Mouse (Mus musculus) heart, adult 8-10 months (tissue): ENCODE measurements around the gene Dmrtc2. TPM values are rescaled to one million over a fixed set of nuclear protein-coding genes. Genes with fewer than 3 reads are reported as not detected.
A peak's percentile ranks its signal among the peaks of the same experiment; 100 is the strongest.
"Not testable (repeated sequence)": the region's sequence is repeated elsewhere in the genome, so short reads cannot be mapped to it uniquely, and the experiment has no call there.

ENCODE experiments used
- DNase-seq: peaks from one replicate; pipeline ENCODE4 v3.0.0; 2022; ENCODE audit warnings: low spot score
- total RNA-seq, 4 experiments: library from RNA; stranded (reverse); gene quantifications; 2 replicates each; pipeline ENCODE4 v1.2.4; 2022

Dmrtc2 gene
- total RNA-seq, 4 experiments from 2014 or later = not detected

DNA sequence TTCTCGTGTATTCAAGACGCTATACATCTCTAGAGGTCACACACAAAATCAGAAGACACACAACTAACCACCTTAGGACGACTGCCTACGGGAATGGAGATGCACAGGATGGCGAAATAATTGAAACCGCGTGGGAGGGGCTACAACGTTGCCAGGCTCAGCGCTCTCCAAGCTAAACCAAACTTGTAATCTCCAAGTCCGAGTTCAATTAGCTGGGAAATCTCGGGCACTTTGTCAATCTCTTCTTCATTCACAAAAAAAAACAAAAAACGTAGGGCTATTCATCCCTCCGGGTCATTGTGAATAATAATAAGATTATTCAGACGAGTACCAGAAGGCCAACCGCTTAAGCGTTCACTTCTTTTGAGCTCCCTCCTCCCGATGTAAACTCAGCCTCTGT lies 777 bp upstream of the Dmrtc2 start:
- no peak for DNase-seq

DNA sequence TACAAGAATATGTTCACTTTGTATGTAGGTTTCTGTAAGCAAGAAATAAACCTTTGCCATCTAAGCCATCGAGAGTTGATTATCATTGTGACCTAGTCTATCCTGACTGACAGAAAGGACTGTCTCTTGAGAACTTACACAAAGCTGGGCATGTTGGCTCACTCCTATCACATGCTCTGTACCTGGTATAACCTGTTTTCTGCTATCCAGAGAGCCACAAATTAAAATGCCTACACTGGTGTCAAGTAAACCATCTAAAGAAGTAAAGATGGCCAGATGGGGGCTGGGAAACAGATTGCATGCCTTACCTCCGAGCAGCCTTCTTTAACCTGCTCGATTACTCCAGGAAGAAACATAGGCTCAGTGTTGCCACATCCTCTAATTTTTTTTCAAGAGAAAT lies 7.7 kb downstream of the Dmrtc2 start:
- DNase-seq = no peak

DNA sequence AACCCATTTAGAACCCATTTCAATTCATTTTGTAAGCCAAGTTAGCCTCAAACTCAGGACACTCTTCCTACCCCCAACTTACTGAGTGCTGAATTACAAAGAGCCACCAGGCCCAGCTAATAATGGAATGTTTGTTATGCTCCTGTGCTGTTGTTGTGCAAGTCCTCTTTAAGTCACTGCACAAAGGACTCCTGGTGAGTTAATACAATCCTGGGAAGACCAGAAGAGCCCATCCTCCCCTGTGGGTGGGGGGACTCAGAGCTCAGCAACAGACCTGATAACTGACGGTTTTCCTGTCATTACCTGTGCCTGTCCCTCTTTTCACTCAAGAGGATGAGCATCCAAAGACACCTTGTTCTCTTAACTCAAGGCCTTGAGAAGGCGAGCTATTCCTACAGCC lies 9.8 kb downstream of the Dmrtc2 start:
- no peak for DNase-seq

DNA sequence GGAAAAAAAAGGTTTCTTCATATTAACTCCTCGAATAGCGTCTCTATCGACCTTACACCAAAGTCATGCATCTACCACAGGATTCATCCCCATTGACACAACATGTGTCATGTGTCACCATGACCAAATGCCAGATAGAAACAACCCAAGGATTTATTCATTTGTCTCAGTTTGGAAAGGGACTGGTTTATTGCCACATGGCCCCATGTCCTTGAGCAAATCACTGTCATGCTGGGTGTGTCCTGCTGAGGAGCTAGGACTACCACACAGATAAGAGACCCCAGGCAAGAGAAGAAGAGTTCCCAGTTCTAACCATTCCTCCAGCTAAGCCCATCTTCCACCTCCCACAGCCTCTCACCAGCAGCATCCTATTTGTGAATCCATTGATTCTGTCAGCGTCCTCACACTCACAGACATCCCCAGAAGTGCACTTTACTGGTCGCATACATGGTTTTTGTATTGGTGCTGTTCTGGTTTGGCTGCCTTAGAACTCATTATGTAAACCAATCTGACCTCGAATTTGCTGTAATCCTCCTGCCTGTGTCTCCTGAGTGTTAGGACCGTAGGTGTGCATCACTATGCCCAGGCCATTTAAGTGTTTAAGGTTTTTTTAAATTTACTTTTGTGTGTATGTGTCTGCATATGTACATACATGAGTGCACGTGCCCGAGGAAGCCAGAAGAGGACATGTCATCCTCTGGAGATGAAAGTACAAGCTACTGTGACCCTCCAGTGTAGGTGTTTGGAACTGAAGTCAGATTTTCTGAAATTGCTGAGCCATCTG lies 12.8 kb downstream of the Dmrtc2 start:
- DNase-seq = no peak

DNA sequence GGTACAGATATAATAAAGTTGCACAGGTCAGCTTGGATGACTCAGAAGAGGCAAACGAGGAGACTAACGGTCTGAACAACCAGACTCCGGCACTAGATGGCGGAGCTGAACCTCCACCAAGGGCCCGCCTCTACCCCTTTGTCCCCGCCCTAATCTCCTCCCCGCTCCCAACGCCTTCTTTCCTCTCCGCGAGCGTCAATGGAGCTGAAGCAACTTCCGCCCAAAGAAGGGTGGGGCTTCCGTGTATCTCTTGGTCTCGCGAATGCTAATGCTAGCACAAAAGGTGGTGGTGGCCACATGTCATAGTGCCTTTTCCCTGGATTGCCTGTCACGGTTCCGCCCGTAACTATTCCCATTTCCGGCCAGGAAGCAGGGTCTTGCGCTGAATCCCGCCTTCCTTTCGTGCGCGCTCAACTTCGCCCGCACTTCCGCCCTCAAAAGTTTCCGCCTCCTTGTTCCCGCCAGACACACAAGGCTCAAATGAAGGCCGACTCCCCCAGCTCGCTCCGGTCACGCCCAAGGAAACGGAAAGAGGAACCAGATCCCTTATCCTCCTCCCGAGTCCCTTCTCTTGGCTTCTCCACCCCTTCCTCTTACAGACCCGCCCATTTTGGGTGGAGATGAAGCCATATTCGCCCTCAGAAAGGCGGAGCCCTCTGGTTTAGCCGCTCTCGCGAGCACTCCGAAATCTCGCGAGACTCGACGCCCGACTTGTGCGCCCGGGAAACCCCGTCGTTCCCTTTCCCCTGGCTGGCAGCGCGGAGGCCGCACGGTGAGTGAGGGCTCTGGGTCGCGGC lies 14.2 kb downstream of the Dmrtc2 start, which contains the start of gene Rps19:
Rps19 (plus strand) TSS at position 476 of the 797 bp plus-strand sequence.
- DNase-seq = peak; percentile 99

DNA sequence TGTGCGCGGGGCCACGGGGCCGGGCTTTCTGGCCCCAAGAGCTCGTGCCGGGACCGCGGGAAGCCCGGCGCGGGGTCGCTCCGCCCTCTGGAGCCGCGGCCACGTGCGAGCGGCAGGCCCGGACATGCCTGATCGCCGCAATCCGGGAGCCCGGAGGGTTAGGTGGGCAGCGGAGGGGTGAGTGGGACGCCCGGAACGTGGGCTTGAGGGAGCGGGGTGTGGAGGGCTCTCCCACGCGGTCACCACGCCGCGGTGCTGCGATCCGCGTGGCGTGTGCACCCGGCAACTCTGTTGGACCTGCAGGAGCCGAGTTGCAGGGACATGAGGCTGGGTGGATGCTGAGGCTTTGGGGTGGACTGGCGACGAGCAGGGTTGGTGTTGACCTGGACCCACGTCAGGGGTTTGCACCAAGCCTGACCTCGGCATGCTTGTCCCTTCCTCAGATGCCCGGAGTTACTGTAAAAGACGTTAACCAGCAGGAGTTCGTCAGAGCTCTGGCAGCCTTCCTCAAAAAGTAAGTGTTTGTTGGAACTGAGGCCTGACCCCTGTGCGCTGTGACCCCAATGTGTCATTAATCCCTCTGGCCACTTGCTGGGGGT lies 14.9 kb downstream of the Dmrtc2 start:
- no peak for DNase-seq

DNA sequence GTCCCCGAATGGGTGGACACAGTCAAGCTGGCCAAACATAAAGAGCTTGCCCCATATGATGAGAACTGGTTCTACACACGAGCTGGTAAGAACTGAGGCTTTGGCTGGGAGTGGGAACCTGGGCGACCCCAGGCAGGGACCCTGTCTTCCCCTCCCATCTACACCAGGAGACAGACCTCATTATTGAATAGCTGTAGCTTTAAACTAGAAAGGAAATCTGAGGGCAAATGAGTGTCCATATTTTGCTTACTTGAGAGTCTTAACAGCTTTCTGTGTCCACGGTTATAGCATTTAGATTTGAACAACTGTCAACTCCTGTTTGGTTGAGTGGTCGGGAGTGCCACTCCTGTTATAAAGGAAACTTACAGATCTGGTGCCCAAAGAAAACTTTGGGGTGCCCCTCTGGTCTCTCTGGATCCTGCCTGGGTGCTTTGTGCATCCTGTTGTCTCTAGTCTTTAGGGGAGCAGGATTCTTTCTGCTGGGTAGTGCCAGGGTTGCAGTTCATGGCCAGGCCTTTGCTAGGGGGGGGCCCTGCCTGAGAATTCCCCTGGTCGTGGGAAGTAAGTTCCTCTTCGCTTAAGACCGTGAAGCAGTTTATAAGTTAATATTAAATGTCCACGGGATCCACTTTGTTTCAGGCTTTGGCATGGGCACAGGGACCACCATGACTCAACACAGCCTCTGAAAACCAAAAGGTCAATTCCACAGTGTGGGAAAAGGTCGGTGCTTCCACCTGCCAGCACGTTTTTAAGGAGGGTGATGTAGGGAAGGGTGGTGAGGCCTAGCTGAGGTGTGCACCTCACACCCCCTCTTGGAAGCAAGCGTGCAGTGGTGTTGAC lies 15.8 kb downstream of the Dmrtc2 start:
- DNase-seq = no peak

DNA sequence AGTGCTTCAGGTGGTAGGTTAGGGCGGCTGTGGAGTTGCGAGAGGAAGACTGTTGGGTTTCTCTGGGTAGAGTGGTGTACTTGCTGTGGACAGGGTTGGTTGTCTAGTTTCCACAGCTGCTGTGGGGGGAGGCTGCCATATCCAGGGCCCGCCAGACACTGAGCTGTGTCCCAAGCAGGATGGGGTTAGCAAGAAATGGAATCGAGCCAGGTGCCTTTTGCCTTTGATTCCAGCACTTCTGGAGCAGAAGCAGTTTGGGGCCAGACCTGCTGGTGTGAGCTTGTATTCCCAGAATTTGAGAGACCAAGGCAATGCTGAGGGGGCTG lies 16.4 kb downstream of the Dmrtc2 start:
- DNase-seq = no peak

DNA sequence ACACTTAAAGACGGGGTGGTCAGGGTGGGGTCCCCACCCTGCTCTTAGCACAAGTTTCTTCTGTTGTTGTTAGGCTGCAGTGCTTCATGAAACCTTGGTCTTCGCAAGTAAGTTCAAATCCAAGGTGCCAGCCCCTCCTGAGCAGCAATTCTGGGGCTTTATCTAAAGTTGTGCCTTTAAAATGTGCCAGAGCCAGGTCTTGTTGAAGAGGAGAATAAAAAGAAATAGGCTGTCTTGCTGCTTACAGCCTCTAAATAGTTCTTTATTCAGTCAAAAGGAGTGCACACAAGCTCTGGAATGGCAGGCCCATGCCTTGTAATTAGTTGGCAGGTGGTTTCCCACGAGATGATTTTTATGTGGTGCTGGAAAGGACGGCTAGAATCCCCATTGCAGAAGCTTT lies 17.2 kb downstream of the Dmrtc2 start:
- DNase-seq = no peak

DNA sequence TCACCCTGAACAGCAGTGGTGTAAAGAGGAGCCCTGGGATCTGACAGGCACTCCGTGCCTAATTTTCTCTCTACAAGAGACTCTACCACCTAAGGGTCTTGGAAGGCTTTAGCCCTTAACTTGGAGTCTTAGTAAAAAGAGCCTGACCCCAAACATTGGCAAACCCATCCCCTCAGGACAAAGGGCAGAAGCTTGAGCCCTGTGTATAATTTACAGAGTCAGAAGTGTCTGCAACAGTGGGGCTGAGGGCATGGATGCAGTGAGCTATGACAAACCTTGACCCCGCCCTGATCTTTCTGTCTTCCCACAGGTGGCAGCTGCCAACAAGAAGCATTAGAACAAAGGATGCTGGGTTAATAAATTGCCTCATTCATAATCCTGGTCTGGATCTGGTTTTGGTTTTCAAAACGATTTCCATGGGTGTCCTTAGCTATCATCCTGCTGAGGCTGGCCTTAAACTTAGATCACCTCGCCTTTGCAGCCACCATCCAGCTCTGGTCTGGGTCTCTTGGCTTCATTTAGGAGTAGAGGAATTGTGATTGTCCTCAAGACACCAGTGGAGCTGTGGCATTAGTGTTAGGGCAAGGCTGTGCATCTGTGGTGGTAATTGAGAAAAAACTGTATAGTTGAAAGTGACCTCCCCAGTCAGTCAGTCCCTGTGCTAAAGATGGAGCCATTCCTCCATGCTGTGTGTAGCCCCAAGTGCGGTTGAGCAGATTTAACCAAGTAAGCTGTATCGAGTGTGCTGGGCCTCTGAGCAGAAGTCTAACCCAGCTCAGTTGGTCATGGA lies 19.8 kb downstream of the Dmrtc2 start:
- DNase-seq = no peak

DNA sequence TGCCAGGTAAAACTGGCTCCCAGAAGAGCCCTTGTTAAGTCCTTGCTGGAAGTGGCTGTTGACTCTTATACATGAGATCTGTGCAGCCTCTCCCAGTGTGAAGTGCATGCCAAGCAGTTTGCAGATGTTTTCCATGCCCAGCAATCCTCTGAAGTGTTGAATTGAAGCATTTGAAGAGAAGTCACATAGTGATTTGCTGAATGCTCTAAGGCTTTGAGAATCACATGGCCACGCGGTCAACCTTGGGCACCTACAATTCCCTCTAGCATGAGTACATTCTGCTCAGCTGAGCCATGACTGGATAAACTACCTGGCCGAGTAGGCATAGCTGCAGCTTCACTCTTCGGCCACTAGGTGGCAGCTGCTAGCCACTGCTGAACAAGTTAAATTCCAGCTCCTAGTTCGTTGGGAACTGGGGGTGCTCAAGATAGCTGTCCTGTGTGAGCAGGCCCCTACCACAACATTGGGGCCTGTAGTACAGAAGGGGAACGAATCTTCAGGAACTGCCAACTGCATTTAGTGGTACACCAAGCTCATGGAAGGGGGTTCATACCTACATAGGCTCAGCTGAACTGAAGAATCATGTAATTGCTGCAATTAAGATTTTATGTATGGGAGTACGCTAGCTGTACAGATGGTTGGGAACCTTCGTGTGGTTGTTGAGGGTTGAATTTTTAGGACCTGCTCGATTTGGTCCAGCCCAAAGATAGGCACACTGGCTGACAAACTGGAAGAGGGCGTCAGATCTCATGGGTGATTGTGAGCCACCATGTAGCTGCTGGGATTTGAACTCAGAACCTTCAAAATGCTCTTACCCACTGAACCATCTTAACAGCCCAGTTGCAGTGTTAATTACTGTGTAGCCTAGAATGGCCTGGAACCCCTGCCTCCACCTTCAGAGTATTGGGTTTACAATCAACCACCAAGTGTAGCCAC lies 20.7 kb downstream of the Dmrtc2 start:
- DNase-seq = peak; percentile 65

DNA sequence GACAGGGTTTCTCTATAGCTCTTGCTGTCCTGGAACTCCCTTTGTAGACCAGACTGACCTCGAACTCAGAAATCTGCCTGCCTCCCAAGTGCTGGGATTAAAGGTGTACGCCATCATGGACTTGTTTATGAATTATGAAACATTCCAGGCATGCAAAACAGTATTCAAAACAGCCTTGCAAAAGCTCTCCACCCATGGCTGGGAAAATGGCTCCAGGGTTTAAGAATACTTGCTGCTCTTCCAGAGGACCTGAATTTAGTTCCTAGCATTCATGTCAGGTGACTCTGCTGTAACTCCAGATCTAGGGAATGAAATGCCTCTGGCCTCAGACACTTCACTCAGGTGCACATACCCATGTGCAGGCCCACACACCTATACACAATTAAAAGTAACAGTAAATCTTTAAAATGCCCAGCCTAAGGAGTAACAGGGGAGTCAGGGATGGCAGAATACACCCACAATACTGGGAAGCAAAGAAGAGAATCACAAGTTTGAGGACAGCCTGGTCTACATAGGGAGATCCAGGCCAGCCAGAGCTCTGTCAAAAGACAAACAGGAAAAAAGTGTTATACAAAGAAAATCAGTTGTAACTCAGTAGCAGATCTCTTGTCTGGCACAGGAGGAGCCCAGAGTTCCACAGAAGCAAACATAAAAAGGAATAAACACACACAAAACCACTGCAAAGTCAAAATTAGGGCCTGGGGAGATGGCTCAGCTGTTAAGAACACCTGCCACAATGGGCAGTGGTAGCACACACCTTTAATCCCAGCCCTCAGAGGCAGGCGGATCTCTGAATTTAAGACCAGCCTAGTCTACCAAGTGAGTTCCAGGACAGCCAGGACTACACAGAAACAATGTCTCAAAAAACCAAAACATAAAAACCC lies 21.6 kb downstream of the Dmrtc2 start:
- DNase-seq = no peak

DNA sequence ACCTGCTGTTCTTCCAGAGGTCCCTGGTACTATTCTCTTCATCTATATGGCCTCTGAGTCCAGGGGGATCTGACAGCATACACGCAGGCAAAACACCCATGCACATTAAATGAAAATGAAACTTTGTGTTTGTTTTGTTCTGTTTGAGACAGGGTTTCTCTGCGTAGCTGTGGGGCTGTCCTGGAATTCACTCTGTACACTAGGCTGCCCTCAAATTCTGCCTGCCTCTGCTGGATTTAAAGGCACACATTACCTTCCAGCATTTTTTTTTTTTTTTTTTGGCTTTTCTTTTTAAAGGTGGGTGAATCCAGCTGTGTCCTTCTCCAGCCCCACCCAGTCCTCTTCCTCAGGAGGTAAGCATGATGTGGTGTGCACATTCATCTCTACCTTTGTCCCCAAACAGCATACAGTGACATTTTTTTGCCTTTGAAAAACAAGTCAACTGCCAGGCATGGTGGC lies 22.3 kb downstream of the Dmrtc2 start:
- no peak for DNase-seq

DNA sequence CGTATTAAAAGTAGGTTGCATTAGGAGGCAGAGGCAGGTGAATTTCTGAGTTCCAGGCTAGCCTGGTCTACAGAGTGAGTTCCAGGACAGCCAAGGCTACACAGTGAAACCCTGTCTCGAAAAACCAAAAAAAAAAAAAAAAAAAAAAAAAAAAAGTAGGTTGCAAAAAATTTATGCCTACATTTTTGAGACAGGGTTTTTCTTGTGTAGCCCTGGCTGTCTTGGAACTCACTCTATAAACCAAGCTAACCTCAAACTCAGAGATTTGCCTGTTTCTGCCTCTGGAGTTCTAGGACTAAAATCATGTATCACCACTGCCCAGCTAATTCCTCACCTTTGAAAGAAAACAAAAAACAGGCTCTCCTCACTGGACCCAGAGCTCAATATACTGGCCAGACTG lies 25.9 kb downstream of the Dmrtc2 start:
- not testable (repeated sequence) for DNase-seq

DNA sequence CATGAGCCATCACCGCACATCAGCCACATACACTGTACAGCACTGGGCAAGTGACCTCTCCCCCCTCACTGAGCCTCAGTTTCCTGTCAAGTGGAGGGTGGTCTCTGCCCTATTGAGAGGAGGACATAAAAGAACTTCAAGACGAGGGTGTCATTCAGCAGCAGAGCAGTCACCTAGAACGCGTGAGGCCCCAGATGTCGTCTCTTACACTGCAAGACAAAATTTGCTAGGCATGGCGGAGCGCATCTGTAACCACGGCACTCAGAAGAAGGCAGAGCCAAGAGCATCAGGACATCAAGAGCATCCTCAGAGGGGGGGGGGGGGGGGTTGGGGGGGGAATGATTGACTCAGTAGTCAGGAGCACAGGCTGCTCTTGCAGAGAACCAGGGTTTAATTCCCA lies 26.4 kb downstream of the Dmrtc2 start:
- DNase-seq = no peak

DNA sequence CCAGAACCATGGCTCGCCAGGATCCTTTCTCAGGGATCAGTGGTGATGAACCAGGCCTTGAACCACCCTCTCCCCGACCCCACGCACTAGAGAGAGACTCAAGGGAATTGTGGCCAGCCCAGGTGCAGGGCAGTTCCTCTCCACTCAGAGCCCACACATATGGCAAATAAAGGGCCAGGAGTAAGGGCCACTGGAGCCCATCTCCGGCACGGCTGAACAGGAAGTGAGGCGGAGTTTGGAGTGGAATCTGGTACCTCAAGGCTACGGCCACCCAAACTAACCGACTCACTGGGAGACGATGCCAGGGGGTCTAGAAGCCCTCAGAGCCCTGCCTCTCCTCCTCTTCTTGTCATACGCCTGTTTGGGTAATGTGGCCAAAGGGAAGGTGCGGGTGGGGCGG lies 27.4 kb downstream of the Dmrtc2 start, which contains the start of gene Cd79a:
Cd79a (plus strand) TSS at position 158 of the 400 bp plus-strand sequence.
- DNase-seq = no peak

DNA sequence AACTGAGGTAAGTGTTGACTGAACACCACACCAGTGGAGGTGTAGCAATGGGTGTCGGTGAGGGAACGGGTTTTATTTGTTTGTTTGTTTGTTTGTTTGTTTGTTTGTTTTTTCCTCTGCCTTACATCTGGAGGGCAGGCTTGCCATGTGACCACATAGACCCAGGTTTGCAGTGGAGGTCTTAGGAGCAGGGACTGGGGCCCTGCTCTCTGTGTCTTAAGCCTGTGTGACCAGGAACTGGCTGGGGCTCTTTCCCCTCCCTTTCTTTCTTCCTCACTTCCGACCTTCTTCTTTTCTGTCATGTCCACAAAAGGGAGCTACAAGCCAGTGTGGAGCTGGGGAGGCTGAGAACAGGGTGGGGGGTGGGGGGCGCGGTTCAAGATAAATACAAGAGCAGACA lies 28.1 kb downstream of the Dmrtc2 start:
- no peak for DNase-seq

DNA sequence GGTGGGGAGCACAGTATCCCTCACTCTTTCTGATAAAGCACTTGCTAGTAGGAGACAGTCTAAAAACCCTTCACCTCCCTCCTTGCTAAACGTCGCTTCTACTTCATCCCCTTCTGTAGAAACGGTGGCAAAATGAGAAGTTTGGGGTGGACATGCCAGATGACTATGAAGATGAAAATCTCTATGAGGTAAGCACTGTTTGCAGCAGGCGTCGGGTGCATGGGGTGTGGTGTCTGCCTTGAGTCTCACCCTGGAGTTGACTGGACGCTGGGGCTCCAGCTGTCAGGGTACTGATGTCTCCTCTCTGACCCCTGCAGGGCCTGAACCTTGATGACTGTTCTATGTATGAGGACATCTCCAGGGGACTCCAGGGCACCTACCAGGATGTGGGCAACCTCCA lies 31.3 kb downstream of the Dmrtc2 start:
- DNase-seq = no peak

DNA sequence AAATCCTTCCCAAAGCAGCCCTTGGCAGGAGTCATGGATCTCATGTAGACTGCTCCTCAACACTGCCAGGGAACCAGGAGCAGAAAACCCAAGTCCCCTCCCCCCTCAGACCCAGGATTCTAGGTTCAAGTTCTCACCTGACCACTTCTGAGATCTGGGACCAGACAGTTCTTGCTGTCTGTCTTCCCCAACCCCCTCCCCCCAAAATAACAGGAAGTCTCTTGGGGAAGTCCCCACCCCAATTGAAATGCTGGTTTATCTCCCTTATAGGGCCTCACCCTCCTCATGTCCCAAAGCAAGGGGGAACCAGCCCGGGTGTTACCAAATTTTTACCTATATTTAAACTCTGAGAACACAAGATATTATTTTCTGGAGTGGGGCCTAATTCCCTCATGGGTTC lies 32.0 kb downstream of the Dmrtc2 start:
- DNase-seq = no peak
